Mouse (Mus musculus) kidney, postnatal 36 days (tissue): ENCODE results near the gene Rfc4.

Experiments
- DNase-seq, 2 experiments: peaks; one replicate each; pipeline ENCODE4 v3.0.0; 2021 to 2022; ENCODE audit warnings: mixed read lengths in 2 of 2

The Rfc4 gene

GRCm38 (mm10) chr16:23132336-23132735 is 4.8 kb upstream of the Rfc4 start:
- no peak for DNase-seq

DNA sequence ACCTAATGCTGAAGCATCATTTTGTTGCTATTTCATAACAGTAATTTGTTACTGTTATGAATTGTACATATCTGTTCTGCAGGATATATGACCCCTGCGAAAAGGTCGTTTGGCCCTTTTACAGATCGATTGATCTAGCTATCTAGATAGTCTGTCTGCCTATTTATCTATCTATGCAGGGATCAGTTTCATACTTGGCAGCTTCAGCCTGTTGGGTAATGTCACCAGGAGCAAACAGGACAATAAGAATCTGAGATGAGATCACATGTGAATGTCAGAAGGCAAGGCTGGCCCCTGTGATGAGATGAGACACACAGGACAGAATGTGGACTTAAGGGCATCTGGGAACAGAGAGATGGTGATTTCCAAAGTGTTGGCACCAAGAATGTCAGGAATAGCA is 2.8 kb upstream of the Rfc4 start:
- DNase-seq, result no peak

DNA sequence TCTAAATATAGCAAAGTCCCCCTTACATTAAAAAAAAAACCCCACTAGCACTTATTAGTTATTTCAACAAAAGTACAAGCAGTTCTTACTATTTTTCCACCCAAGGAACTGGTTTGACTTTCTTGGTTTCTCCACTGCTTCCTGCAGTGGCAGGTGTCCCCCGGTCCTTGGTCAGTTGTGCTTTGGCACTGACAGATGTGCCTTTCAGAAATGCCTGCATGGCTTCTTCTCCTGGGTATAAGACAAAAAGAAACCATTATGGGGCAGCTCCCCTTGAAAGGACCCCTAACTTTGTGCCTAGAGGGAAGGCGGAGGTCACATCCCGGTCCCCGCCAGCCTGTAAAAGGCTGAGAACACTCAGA is 245 bp downstream of the Rfc4 start:
- DNase-seq, result no peak

GRCm38 (mm10) chr16:23124398-23124797 is 3.1 kb downstream of the Rfc4 start:
- DNase-seq, result no peak

DNA sequence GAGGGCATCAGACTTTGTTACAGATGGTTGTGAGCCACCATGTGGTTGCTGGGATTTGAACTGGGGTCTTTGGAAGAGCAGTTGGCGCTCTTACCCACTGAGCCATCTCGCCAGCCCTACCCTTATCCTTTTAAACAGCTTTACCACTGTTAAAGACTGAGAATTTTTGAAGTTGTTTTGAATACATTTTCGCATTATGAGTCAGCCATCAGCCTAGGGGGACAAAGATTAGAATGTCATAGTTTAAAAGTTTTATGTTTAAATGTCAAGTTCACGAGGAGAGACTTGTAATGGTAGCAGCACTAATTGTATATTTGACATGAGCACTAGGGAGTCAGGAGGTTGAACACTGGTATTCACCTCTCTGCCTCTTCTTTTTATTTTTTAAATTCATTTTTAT is 4.4 kb downstream of the Rfc4 start:
- no peak for DNase-seq

DNA sequence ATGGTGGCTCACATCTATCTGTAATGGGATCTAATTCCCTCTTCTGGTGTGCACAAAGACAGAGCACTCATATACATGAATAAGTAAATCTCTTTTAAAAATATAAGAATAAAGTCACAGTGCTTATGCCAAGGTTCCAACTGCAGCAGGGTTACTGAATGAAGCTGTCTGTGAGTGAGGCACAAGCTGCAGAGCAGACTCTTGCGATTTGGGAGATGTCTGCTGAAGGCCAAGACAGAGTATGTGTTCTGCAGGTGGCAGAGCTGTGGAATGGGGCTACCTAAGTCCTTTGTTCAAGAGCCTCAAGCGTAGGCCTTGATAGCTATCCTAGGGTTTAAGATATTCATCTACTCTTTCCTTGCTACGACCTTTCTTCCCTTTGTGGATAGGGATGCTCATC is 5.1 kb downstream of the Rfc4 start:
- no peak for DNase-seq

GRCm38 (mm10) chr16:23117173-23117572 is 10.4 kb downstream of the Rfc4 start:
- DNase-seq, result no peak

DNA sequence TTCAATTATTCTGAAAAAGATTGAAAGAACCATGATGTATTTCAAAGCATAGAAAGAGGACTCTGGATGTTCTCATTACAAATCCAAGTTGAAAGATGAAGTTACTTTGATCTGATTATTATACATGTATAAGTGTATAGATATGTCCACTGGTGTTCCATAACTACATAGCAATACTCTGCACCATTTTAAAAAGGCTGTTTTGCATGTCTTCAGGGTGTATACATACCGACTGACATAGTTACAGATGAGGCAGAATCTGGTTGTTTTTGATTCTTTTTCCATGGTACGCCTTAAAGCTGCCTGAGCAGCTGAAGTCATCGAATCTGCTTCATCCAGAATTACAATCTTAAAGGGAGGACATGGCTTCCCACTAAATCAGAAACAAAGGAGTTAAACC is 12.1 kb downstream of the Rfc4 start:
- DNase-seq, result no peak

- DNase-seq, result no peak
Measured at GRCm38 (mm10) chr16:23114339-23115171, 13.0 kb downstream of the Rfc4 start.

DNA sequence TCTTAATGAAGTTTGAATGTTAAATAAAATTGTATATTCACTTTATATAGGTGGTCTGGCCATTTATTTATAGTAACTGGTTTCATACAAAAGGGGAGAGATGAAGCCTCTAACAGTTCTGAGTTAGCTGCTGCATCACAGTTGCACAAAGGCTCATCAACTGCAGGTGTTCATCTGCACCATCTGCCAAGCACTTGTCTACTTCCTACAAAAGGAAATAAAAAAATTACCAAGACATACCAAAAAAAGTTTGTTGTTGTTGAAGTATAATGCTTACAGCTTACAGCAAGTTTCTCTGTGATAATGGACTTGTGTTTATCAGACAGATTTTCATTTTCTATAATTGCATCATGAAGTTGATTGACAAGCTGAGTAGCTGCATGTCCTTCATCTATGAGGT is 13.6 kb downstream of the Rfc4 start:
- DNase-seq, result no peak

DNA sequence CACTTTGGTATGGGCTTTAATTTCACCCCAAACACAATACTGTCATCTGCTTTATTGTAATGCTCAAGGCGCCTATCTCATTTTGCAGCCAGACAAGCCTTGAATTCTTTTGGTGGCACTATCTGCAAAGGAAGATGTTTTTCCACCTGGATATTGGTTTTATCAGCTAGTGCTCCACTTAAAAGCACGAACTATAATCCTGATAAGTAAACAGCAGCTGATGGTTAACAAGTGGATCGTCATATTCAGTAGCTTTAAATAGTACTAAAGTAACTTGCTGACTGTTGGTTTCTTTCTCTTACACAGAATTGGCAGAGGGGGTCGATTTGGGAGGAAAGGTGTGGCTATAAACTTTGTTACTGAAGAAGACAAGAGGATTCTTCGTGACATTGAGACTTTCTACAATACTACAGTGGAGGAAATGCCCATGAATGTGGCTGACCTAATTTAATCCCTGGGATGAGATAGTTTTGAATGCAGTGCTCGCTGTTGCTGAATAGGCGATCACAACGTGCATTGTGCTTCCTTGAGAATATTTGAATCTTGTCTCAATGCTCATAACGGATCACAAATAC is 14.6 kb downstream of the Rfc4 start:
- no peak for DNase-seq

- no peak for DNase-seq
Measured at GRCm38 (mm10) chr16:23112348-23112747, 15.2 kb downstream of the Rfc4 start.

- no peak for DNase-seq
Measured at GRCm38 (mm10) chr16:23109350-23110280, 17.9 kb downstream of the Rfc4 start.

DNA sequence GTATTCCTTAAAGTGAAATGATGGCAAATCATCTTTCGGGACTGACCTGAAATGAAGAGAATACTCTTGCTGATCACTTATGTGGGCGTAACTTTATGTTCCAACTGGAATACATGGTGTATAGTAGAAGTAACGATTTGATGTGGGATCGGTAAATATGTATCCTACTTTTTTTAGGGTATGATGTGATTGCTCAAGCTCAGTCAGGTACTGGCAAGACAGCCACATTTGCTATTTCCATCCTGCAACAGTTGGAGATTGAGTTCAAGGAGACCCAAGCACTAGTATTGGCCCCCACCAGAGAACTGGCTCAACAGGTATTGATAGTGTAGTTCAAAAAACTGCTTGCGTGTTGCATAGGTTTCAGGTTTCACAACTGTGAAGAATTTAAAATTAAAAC is 18.6 kb downstream of the Rfc4 start:
- DNase-seq, result no peak

DNA sequence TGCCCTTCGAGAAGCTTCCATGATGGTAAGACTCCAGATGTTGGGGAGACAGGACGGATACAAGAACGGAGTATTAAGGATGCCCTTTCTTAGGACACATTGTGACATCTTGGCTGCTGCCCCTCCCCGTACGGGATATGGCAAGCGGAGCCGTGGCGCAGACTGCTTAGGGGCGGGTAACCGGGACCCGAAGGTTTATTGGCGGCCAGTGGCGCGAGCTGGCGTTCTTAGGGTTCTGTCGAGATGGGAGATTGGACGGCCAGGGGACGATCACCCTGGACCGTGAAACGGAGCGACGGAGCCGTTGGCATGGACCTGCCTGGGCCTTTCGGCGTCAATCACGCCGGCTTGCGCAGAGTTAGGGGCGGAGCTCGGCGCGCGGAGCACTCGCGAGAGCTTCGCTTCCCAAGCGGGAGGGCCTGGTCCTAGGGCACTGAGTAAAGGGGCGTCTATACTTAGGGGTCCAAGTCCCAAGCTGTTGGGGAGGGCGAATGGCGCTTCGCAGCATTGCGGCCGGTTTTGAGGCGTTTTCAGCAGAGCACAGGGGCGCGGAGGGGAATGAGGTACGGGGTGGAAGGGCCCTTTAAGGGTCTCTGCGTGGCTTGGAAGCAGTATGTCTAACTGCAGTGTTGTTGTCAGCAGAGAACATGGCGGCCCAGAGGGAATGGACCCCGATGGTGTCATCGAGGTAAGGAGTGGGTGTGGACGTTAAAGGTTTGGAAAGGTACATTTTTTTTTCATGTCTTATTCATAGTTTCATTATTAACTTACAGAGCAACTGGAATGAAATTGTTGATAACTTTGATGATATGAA is 19.4 kb downstream of the Rfc4 start:
- peak; percentile 82 to 91 for DNase-seq

DNA sequence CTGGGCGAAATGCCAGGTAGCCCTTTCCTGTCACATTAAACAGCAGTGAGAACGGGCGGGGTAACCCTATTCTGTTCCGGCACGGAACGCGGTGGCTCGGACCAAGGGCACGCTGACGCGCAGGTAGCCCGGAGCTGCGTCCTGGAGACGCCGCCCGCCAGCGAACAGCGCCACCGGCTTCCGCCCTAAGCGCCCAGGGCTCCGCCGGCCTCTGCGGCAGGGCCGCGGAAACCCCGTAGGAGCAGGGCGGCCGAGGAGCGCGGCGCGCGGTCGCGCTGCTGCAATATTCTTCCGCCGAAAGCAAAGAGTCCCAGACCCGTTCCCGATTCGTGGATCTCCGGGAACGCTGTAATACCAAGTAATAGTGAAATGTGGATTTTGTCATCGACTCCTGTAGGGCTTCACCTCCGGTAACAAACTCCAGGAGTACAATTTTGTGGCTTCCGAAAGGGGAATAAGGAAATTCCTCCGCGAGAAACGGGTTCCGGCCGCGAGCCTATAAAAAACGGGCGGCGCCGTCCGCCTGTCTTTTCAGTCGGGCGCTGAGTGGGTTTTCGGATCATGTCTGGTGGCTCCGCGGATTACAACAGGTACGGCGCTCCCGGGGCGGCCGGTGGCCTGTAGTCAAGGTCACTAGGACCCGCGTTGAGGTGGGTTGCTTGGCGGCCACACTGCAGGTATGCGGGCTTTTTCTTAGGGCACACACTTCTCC is 20.1 kb downstream of the Rfc4 start, which contains the start of gene Eif4a2:
Gene Eif4a2 (plus strand): TSS at position 214 of the 712 bp plus-strand sequence.
- peak; percentile 92 to 96 for DNase-seq

DNA sequence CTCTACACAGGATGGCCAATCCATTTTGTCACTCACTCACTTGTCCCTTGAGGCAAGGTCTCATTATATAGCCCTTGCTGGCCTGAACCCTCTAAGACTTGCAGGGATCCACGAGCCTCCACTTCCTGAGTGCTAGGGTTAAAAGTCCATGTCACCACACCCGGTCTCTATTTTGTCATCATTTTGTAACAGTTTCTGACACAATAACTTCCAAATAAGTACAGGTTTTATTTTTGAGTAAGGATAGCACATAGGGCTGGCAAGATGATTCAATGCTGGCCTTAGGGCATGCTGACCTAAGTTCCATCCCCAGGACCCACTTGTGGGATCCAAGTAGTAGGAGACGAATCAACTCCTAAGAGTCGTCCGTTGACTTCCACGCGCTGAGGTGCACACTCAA is 21.4 kb downstream of the Rfc4 start:
- no peak for DNase-seq

DNA sequence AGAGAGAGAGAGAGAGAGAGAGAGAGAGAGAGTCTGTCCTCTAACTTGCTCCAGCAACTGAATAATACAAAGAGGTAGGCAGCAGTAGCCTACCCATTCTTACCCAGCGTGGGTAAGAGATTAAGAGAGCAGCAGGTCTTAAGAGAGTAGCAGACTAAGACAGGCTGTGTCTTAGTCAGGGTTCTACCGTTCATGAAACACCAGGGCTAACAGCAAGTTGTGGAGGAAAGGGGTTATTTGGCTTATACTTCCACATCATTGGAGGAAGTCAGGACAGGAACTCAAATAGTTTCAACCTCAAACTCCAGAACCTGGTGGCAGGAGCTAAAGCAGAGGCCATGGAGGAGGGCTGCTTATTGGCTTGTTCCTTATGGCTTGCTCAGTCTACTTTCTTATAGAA is 23.7 kb downstream of the Rfc4 start:
- no peak for DNase-seq

DNA sequence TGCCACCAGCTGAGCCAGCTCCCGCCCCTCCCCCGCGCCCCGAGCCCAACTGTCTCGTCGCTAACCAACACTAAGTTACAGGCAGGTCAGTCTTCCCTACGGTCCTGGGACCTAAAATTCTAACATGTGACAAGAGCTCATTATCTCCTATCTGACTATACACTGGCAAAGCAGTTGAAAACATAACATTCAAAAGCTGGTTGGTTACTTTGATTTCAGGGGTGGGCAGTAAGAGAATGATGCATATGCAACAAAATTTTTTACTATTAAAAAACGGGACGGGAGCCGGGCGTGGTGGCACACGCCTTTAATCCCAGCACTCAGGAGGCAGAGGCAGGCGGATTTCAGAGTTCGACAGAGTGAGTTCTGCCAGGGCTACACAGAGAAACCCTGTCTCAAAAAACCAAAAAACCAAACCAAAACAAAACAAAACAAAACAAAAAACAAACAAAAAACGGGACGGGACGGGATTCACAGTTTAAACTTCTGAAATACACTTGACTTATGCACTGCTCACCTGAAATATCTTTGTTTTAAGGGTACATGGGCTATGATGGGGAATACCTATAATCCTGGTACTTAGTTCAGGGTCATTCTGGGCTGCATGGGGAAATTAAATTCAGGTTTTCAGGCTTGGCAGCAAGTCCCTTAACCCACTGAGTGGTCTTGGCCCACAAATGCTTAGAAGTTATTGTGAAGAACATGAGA is 24.3 kb downstream of the Rfc4 start:
- DNase-seq, result peak; percentile 29 to 68

DNA sequence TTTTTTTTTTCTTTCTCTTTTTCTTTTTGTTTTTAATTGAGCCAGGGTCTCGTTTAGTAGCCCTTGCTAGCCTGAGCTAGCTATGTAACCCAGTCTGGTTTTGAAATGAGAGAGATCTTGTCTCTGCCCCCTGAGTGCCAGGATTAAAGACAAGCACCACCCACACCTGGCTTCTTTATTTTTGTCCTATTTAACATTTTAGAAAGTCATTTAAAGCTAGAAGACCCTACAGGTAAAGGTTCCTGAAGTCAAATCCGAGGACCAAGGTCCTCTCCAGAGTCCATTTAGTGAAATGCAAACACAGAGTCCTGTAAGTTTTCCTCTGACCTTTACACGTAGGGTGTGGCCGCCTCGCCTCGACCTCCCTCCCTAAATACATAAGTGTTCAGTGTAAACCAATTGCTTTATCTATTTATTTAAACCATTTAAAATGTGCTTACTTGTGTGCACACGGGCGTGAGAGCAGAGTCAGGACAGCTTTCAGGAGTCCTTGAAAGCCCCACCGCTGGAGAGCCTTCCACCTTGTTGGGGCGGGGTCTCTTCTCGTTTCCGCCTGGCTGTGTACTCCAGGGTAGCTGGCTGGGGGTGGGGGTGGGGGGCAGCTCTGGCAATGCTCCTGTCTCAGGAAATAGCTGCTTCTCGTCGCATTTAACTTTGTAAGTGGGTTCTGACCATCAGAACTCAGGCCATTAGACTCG is 25.0 kb downstream of the Rfc4 start:
- DNase-seq, result no peak

- peak in 1 of 2 experiments; percentile 5 for DNase-seq
Measured at GRCm38 (mm10) chr16:23100613-23101012, 26.9 kb downstream of the Rfc4 start.
